Mouse (Mus musculus): Measurements from ENCODE around the gene Orc5. TPM values are rescaled to one million over a fixed set of nuclear protein-coding genes. Genes with fewer than 3 reads are reported as not detected.

Gene Orc5
- total and polyA plus RNA-seq, 2 experiments from 2014 or later: 13.3 to 21.1 TPM

GRCm38 (mm10) chr5:22451764-22452163, 98.5 kb downstream of the Orc5 start:
- no peak overlapping the region for H3K9ac ChIP-seq (replicated peaks; ENCODE audit: low read depth, low read length)
- no peaks in the 10 kb centered on the region for H3K36me3 ChIP-seq (replicated peaks; ENCODE audit: control insufficient read depth, insufficient read depth, low read length)
- ATAC-seq (ENCODE audit: insufficient read depth, low read depth) (no peak), DNase-seq (ENCODE audit: low spot score) (no peak)
- no peak overlapping the region for H3K4me3 ChIP-seq (ENCODE audit: low read depth, low read length)
- TF ChIP-seq EP300 (IDR thresholded peaks at IDR 0.05; ENCODE audit: low read depth) (no peak), CTCF (IDR thresholded peaks at IDR 0.05; ENCODE audit: low read depth) (no peak)
- H3K27ac ChIP-seq (ENCODE audit: low read depth): no peak overlapping the region
- no peaks in the 10 kb centered on the region for H3K27me3 ChIP-seq (ENCODE audit: control insufficient read depth, insufficient read depth, low read length)
- H3K4me1 ChIP-seq (ENCODE audit: control insufficient read depth, insufficient read depth): no peaks in the 10 kb centered on the region
- H3K4me2 ChIP-seq (ENCODE audit: low read depth, low read length): no peak overlapping the region
- 65% methylated on average over 3 of the region's 3 CpGs for WGBS
- H3K9me3 ChIP-seq (replicated peaks; ENCODE audit: control insufficient read depth, low read length): no peaks in the 10 kb centered on the region

GRCm38 (mm10) chr5:22449492-22449891, 100.7 kb downstream of the Orc5 start:
- WGBS: 55% methylated on average over 3 of the region's 3 CpGs
- TF ChIP-seq EP300 (IDR thresholded peaks at IDR 0.05; ENCODE audit: low read depth) (no peak), CTCF (IDR thresholded peaks at IDR 0.05; ENCODE audit: low read depth) (no peak)

More at GRCm38 (mm10) chr5:22449492-22449891, 100.7 kb downstream of the Orc5 start:
- no peaks in the 10 kb centered on the region for H3K27me3 ChIP-seq (ENCODE audit: control insufficient read depth, insufficient read depth, low read length)
- no peaks in the 10 kb centered on the region for H3K36me3 ChIP-seq (replicated peaks; ENCODE audit: control insufficient read depth, insufficient read depth, low read length)
- H3K9ac ChIP-seq (replicated peaks; ENCODE audit: low read depth, low read length): no peak overlapping the region
- H3K9me3 ChIP-seq (replicated peaks; ENCODE audit: control insufficient read depth, low read length): no peaks in the 10 kb centered on the region
- no peak for DNase-seq (ENCODE audit: low spot score)
- no peaks in the 10 kb centered on the region for H3K4me1 ChIP-seq (ENCODE audit: control insufficient read depth, insufficient read depth)
- no peak overlapping the region for H3K4me2 ChIP-seq (ENCODE audit: low read depth, low read length)
- no peak overlapping the region for H3K4me3 ChIP-seq (ENCODE audit: low read depth, low read length)
- no peak overlapping the region for H3K27ac ChIP-seq (ENCODE audit: low read depth)
- ATAC-seq (ENCODE audit: insufficient read depth, low read depth): no peak

Other genes starting within 250 kb of the Orc5 start
- 8.2 and 14.4 TPM in 2 replicates for gene Reln, start 205.7 kb downstream of the Orc5 start, total RNA-seq (2014; rRNA removed; ENCODE audit: low replicate concordance)
- gene Reln, start 205.7 kb downstream of the Orc5 start, polyA plus RNA-seq (2015; fragmentation: Nextera tagmentation; extraction: Ambion mirVana): 1.00 and 1.2 TPM in 2 replicates
- not detected in 2 replicates for gene Lhfpl3, start 195.6 kb upstream of the Orc5 start, total RNA-seq (2014; rRNA removed; ENCODE audit: low replicate concordance)
- 0.10 and 0.18 TPM in 2 replicates for gene Lhfpl3, start 195.6 kb upstream of the Orc5 start, polyA plus RNA-seq (2015; fragmentation: Nextera tagmentation; extraction: Ambion mirVana)